Mouse (Mus musculus): Measurements from ENCODE around the gene Sfxn4. TPM values are rescaled to one million over a fixed set of nuclear protein-coding genes. Genes with fewer than 3 reads are reported as not detected.

Gene Sfxn4
- total and polyA plus RNA-seq, 2 experiments = 0.11 to 0.55 TPM

- no peak overlapping the region for H3K4me3 ChIP-seq (ENCODE audit: insufficient read depth, low read depth, low read length)
- no peak overlapping the region for H3K27ac ChIP-seq (replicated peaks; ENCODE audit: insufficient read depth, low read depth, low read length)
- peaks cover 6% of the 10 kb centered on the region; the same call in 1 of the 2 replicates for H3K36me3 ChIP-seq (ENCODE audit: control insufficient read depth, insufficient read depth, low read length)
- no peaks in the 10 kb centered on the region for H3K27me3 ChIP-seq (ENCODE audit: control insufficient read depth, insufficient read depth, low read length)
- DNase-seq (ENCODE audit: extremely low read depth, low read depth, low spot score) = peak; percentile 85
- no peak overlapping the region for H3K9ac ChIP-seq (ENCODE audit: low read depth, low read length)
- WGBS = 5% methylated on average over 2 of the region's 2 CpGs
- TF ChIP-seq POLR2A (IDR thresholded peaks at IDR 0.05; ENCODE audit: extremely low read depth, insufficient read depth, low read length) = no peak
- TF ChIP-seq CTCF (IDR thresholded peaks at IDR 0.05; ENCODE audit: low read depth, low read length) = no peak
- peaks cover 24% of the 10 kb centered on the region for H3K4me1 ChIP-seq (ENCODE audit: control insufficient read depth, insufficient read depth, low read length)
- peaks cover 19% of the 10 kb centered on the region for H3K79me2 ChIP-seq (ENCODE audit: control insufficient read depth, insufficient read depth, low read length)
Observed at GRCm38 (mm10) chr19:60787465-60788150, 73.7 kb downstream of the Sfxn4 start.

Other genes with a start within 250 kb of the Sfxn4 start
- gene Nanos1, start 105.5 kb downstream of the Sfxn4 start, total RNA-seq (2014; rRNA removed) = 0.09 and 0.27 TPM in 2 replicates
- 0.02 TPM in 1 of 2 replicates, not detected in the other for gene Nanos1, start 105.5 kb downstream of the Sfxn4 start, polyA plus RNA-seq (2012; rRNA removed)
- gene Eif3a, start 70.8 kb downstream of the Sfxn4 start, total RNA-seq (2014; rRNA removed) = 57.9 and 65.8 TPM in 2 replicates
- 16.5 and 17.7 TPM in 2 replicates for gene Eif3a, start 70.8 kb downstream of the Sfxn4 start, polyA plus RNA-seq (2012; rRNA removed)
- 23.8 and 23.9 TPM in 2 replicates for gene Fam45a, start 49.9 kb downstream of the Sfxn4 start, total RNA-seq (2014; rRNA removed)
- 6.4 and 6.5 TPM in 2 replicates for gene Fam45a, start 49.9 kb downstream of the Sfxn4 start, polyA plus RNA-seq (2012; rRNA removed)
- 191 and 199 TPM in 2 replicates for gene Prdx3, start 13.1 kb upstream of the Sfxn4 start, total RNA-seq (2014; rRNA removed)
- gene Prdx3, start 13.1 kb upstream of the Sfxn4 start, polyA plus RNA-seq (2012; rRNA removed) = 157 and 170 TPM in 2 replicates
- 2.2 and 3.0 TPM in 2 replicates for gene Grk5, start 28.3 kb upstream of the Sfxn4 start, total RNA-seq (2014; rRNA removed)
- gene Grk5, start 28.3 kb upstream of the Sfxn4 start, polyA plus RNA-seq (2012; rRNA removed) = 0.48 and 0.98 TPM in 2 replicates

All from liver, adult 2 months (tissue).